Comparison of ENCODE assay signal across 20 mouse cellular contexts in genomic region chr15:56820977-56821579, GRCm38 (mm10).
DNase-seq lines count a peak whose midpoint lies in the region; ATAC-seq and TF ChIP-seq lines count a peak whose summit lies in the region.
"Had no signal": no experiment of that assay in that cellular context is flagged by ENCODE, and none has a peak within 500 bp of the region (broad histone marks: within the 10 kb centered on the region; RNA-seq: fewer than 3 reads in every experiment).

No protein-coding gene starts in this region.

- H3K4me1 ChIP-seq in forebrain, embryonic 14.5 days (ENCODE audit: control insufficient read depth, insufficient read depth, low read length), result no peaks in the 10 kb centered on the region
- H3K4me1 ChIP-seq in forebrain, postnatal 0 days (ENCODE audit: insufficient read depth), result no peaks in the 10 kb centered on the region
- H3K4me1 ChIP-seq in lung, embryonic 16.5 days (replicated peaks; ENCODE audit: control insufficient read depth, insufficient read depth, low read length), result peaks cover 6% of the 10 kb centered on the region
- H3K4me1 ChIP-seq in midbrain, embryonic 13.5 days (replicated peaks), result no peaks in the 10 kb centered on the region
- no peaks in the 10 kb centered on the region for H3K4me1 ChIP-seq in midbrain, postnatal 0 days (ENCODE audit: insufficient read depth, low read length)
- H3K4me1 ChIP-seq: embryonic facial prominence, embryonic 13.5 days; heart, embryonic 12.5 days had no signal

- H3K9ac ChIP-seq in forebrain, embryonic 14.5 days (ENCODE audit: low read length), result no peak overlapping the region
- no peak overlapping the region for H3K9ac ChIP-seq in forebrain, postnatal 0 days
- H3K9ac ChIP-seq in lung, embryonic 16.5 days (ENCODE audit: low read length), result no peak overlapping the region
- no peak overlapping the region for H3K9ac ChIP-seq in midbrain, embryonic 13.5 days (replicated peaks)
- no peak overlapping the region for H3K9ac ChIP-seq in midbrain, postnatal 0 days (replicated peaks; ENCODE audit: low read length, poor library complexity, severe bottlenecking)
- H3K9ac ChIP-seq: embryonic facial prominence, embryonic 13.5 days; forebrain, embryonic 15.5 days; heart, embryonic 12.5 days; hindbrain, embryonic 15.5 days had no signal

- ATAC-seq in forebrain, embryonic 14.5 days, result no peak
- no peak for ATAC-seq in forebrain, postnatal 0 days
- no peak for ATAC-seq in lung, embryonic 16.5 days (ENCODE audit: low read depth)
- peak; percentile 86 for ATAC-seq in midbrain, embryonic 13.5 days
- ATAC-seq in midbrain, postnatal 0 days (ENCODE audit: low FRiP score), result peak; percentile 38; the same call in 1 of the 2 replicates
- ATAC-seq in erythroid progenitor cell, adult 5-6 weeks (replicated peaks; ENCODE audit: low FRiP score, poor library complexity, severe bottlenecking), result no peak
- ATAC-seq: forebrain, embryonic 15.5 days; inflammation-experienced regulatory T-cells, adult 6 months had no signal

- H3K27me3 ChIP-seq in forebrain, embryonic 14.5 days (replicated peaks; ENCODE audit: control insufficient read depth, insufficient read depth, low read length), result peaks cover 22% of the 10 kb centered on the region; the same call in 1 of the 2 replicates
- peaks cover 12% of the 10 kb centered on the region; the same call in 1 of the 2 replicates for H3K27me3 ChIP-seq in forebrain, postnatal 0 days (ENCODE audit: insufficient read depth, low read length)
- H3K27me3 ChIP-seq in lung, embryonic 16.5 days (ENCODE audit: control insufficient read depth, insufficient read depth, low read depth, low read length), result no peaks in the 10 kb centered on the region
- no peaks in the 10 kb centered on the region for H3K27me3 ChIP-seq in midbrain, embryonic 13.5 days
- no peaks in the 10 kb centered on the region for H3K27me3 ChIP-seq in midbrain, postnatal 0 days (ENCODE audit: insufficient read depth, low read length)
- H3K27me3 ChIP-seq: embryonic facial prominence, embryonic 13.5 days; heart, embryonic 12.5 days; hindbrain, embryonic 15.5 days had no signal

- no peaks in the 10 kb centered on the region for H3K9me3 ChIP-seq in forebrain, embryonic 14.5 days (replicated peaks; ENCODE audit: control insufficient read depth, low read length)
- no peaks in the 10 kb centered on the region for H3K9me3 ChIP-seq in forebrain, postnatal 0 days (ENCODE audit: low read length)
- H3K9me3 ChIP-seq in lung, embryonic 16.5 days (ENCODE audit: control insufficient read depth, low read length), result no peaks in the 10 kb centered on the region
- no peaks in the 10 kb centered on the region for H3K9me3 ChIP-seq in midbrain, embryonic 13.5 days
- H3K9me3 ChIP-seq in midbrain, postnatal 0 days (ENCODE audit: low read length), result no peaks in the 10 kb centered on the region
- H3K9me3 ChIP-seq: embryonic facial prominence, embryonic 13.5 days; forebrain, embryonic 10.5 days; forebrain, embryonic 15.5 days; heart, embryonic 12.5 days; hindbrain, embryonic 15.5 days had no signal

- no peak for TF ChIP-seq CTCF in forebrain, postnatal 0 days (IDR thresholded peaks at IDR 0.05; ENCODE audit: low read depth)
- no peak for TF ChIP-seq CTCF in midbrain, postnatal 0 days (IDR thresholded peaks at IDR 0.05)

- H3K27ac ChIP-seq in forebrain, embryonic 14.5 days (ENCODE audit: low read depth, low read length), result no peak overlapping the region
- H3K27ac ChIP-seq in forebrain, postnatal 0 days (ENCODE audit: low read depth, low read length), result no peak overlapping the region
- peak overlapping the region; percentile 61; the same call in 1 of the 2 replicates for H3K27ac ChIP-seq in lung, embryonic 16.5 days (ENCODE audit: low read length)
- no peak overlapping the region for H3K27ac ChIP-seq in midbrain, embryonic 13.5 days
- H3K27ac ChIP-seq in midbrain, postnatal 0 days (ENCODE audit: low read depth, low read length), result no peak overlapping the region
- H3K27ac ChIP-seq: embryonic facial prominence, embryonic 13.5 days; forebrain, embryonic 10.5 days; forebrain, embryonic 15.5 days; hindbrain, embryonic 15.5 days had no signal

- DNase-seq in forebrain, embryonic 14.5 days (ENCODE audit: low spot score), result peak; percentile 8
- no peak for DNase-seq in forebrain, postnatal 0 days
- DNase-seq in lung, postnatal 4 days, result no peak
- no peak for DNase-seq in midbrain, postnatal 0 days (ENCODE audit: low spot score)
- no peak for DNase-seq in spleen, postnatal 4 days (ENCODE audit: low spot score in 2 of 2)
- DNase-seq: adrenal gland, postnatal 10 days; cerebellum, adult 11-12 months; cerebellum, adult 9-10 months; cerebellum, postnatal 25 days; gastrocnemius, postnatal 36 days; heart, postnatal 36 days had no signal

- no peaks in the 10 kb centered on the region for H3K36me3 ChIP-seq in forebrain, embryonic 14.5 days (ENCODE audit: control insufficient read depth, insufficient read depth, low read length)
- H3K36me3 ChIP-seq in forebrain, postnatal 0 days (ENCODE audit: insufficient read depth), result no peaks in the 10 kb centered on the region
- H3K36me3 ChIP-seq in lung, embryonic 16.5 days (ENCODE audit: control insufficient read depth, insufficient read depth, low read length), result no peaks in the 10 kb centered on the region
- no peaks in the 10 kb centered on the region for H3K36me3 ChIP-seq in midbrain, embryonic 13.5 days
- H3K36me3 ChIP-seq in midbrain, postnatal 0 days (ENCODE audit: insufficient read depth, low read length), result no peaks in the 10 kb centered on the region
- H3K36me3 ChIP-seq: embryonic facial prominence, embryonic 13.5 days; forebrain, embryonic 10.5 days; forebrain, embryonic 15.5 days; heart, embryonic 12.5 days; hindbrain, embryonic 15.5 days had no signal

- 17% methylated on average over 8 of the region's 8 CpGs for WGBS in forebrain, embryonic 14.5 days
- 19% methylated on average over 8 of the region's 8 CpGs for WGBS in forebrain, postnatal 0 days
- 52% methylated on average over 8 of the region's 8 CpGs for WGBS in lung, embryonic 16.5 days
- WGBS in midbrain, embryonic 13.5 days, result 28% methylated on average over 8 of the region's 8 CpGs
- WGBS in midbrain, postnatal 0 days, result 23% methylated on average over 8 of the region's 8 CpGs

- H3K4me3 ChIP-seq in forebrain, embryonic 14.5 days (ENCODE audit: low read depth, low read length), result no peak overlapping the region
- no peak overlapping the region for H3K4me3 ChIP-seq in forebrain, postnatal 0 days (ENCODE audit: low read depth, low read length)
- H3K4me3 ChIP-seq in lung, embryonic 16.5 days (ENCODE audit: low read length), result no peak overlapping the region
- H3K4me3 ChIP-seq in midbrain, embryonic 13.5 days (replicated peaks), result no peak overlapping the region
- H3K4me3 ChIP-seq in midbrain, postnatal 0 days (ENCODE audit: low read depth, low read length), result no peak overlapping the region
- H3K4me3 ChIP-seq: embryonic facial prominence, embryonic 13.5 days; forebrain, embryonic 10.5 days; forebrain, embryonic 15.5 days; heart, embryonic 12.5 days; hindbrain, embryonic 15.5 days had no signal

- no peak overlapping the region for H3K4me2 ChIP-seq in forebrain, embryonic 14.5 days (ENCODE audit: low read length)
- H3K4me2 ChIP-seq in forebrain, postnatal 0 days (ENCODE audit: low read depth), result no peak overlapping the region
- H3K4me2 ChIP-seq in lung, embryonic 16.5 days (ENCODE audit: low read depth, low read length), result no peak overlapping the region
- H3K4me2 ChIP-seq in midbrain, embryonic 13.5 days (replicated peaks), result no peak overlapping the region
- H3K4me2 ChIP-seq in midbrain, postnatal 0 days (ENCODE audit: low read depth, low read length, poor library complexity, severe bottlenecking), result no peak overlapping the region
- H3K4me2 ChIP-seq: embryonic facial prominence, embryonic 13.5 days; forebrain, embryonic 15.5 days; heart, embryonic 12.5 days; hindbrain, embryonic 15.5 days had no signal

Comparison
In these comparisons a context has a peak if more than half of its experiments do, and no peak if none do; other contexts are left out.
1. ATAC-seq: peak in midbrain, embryonic 13.5 days (single experiment) and midbrain, postnatal 0 days (single experiment); none in forebrain, embryonic 14.5 days (single experiment), forebrain, postnatal 0 days (single experiment), lung, embryonic 16.5 days (single experiment) and erythroid progenitor cell, adult 5-6 weeks (single experiment).